Mouse (Mus musculus) embryonic stem cell, embryonic (primary cell): Measurements from ENCODE around the gene Vmn2r21.
"Not testable (repeated sequence)": the region's sequence is repeated elsewhere in the genome, so short reads cannot be mapped to it uniquely, and the experiment has no call there.

Experiments used
- CTCF ChIA-PET, 4 experiments: fragments of 300-600 bp in 2 of 4; fragments of 350-600 bp in 2 of 4; sonication (Branson Sonifier 250); formaldehyde crosslinking; loops; one replicate each; lab custom pipeline; 2022; ENCODE audit warnings: inconsistent platforms in 2 of 4; lab: Charles Lee
- POLR2A ChIA-PET, 4 experiments: fragments of 300-600 bp in 2 of 4; fragments of 350-600 bp in 2 of 4; sonication (Branson Sonifier 250); formaldehyde crosslinking; loops; one replicate each; lab custom pipeline; 2022; ENCODE audit warnings: antibody characterized with exemption in 4 of 4, inconsistent platforms in 1 of 4; lab: Charles Lee

The Vmn2r21 gene

DNA sequence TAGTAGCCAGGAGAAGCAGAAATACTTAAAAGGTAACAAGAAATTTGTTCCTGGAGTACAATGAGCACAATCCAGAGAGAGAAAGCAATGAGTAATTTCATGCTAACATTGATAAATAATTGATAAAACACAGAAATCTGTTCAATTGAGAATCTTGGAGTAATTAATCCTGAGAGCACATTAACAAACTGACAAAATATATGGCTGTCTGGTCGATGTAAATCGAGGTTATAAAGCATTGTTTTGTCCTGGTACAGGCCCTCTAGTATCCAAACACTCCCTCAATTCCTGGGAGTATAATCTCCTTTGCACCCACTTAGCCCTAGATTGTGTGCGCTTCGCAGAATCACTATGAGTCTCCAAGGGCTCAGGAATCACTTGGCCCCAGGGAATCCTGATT is at the start of gene Vmn2r21:
Gene Vmn2r21 (minus strand): TSS at position 101 of the 400 bp plus-strand sequence.
- POLR2A ChIA-PET, CTCF ChIA-PET: not testable (repeated sequence)

DNA sequence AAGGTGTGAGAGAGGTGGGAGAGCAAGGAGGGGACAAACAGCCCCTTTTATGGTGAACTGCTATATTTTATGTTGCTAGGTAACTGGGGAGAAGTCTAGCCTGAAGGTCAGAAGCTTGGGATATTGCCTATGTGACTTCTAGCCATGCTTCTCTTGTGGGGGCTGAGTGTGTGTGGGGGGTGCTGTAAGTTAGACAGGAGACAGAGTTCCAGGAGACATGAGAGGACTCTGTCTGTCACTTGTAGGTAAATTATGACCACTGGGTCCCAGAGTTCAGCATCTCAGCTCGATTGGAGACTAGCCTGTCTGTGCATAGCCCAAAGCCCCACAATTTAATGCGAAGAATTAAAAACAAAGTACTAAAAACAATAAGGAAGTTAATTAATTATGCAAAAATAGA is 41.5 kb upstream of the Vmn2r21 start:
- CTCF ChIA-PET, POLR2A ChIA-PET: not testable (repeated sequence)

DNA sequence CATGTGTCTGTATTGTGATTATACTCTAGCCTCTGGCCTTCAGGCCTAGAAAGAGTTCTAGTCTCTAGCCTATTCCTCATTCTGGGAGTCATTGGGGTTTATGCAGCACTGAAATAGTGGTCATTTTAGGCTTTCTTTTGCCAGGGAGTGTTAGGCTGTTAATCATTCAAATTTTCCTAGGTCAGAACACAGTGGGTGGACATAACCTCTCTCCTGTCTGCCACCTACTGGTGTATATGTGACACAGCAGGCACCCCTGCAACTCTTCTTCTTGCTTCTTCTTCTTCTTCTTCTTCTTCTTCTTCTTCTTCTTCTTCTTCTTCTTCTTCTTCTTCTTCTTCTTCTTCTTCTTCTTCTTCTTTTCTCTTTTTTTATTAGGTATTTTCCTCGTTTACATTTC is 6.5 kb upstream of the Vmn2r21 start:
- POLR2A ChIA-PET, CTCF ChIA-PET: not testable (repeated sequence)

DNA sequence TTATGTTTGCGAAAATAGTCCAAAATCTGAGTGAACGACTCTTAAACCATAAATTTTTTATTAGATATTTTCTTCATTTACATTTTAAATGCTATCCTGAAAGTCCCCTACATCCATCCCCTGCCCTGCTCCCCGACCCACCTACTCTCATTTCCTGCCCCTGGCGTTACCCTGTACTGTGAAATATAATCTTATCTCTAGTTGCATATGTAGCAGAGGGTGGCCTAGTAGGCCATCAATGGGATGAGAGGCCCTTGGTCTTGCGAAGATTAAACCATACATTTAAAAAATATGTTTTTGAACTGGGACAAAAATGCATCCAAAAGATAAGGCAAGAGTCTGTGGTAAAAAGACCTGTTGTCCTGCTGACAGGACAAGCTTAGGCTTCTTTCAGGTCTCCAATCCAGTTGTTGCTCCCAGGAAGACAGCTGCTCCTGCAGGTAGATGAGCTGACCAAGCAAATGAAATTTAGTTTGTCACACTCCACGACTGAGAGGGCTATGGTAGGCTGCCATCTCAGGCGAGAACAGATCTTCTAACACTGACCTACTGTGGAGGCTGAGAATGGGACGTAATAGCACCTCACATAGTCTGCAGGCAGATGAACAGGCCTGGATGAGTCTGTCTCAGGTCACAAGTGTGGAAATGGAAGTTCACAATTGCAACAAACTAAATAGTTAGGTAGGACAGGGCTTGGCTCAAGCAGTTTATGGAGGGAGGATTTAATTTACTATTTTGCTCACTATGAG is 10.8 kb downstream of the Vmn2r21 start:
- CTCF ChIA-PET, POLR2A ChIA-PET: not testable (repeated sequence)

DNA sequence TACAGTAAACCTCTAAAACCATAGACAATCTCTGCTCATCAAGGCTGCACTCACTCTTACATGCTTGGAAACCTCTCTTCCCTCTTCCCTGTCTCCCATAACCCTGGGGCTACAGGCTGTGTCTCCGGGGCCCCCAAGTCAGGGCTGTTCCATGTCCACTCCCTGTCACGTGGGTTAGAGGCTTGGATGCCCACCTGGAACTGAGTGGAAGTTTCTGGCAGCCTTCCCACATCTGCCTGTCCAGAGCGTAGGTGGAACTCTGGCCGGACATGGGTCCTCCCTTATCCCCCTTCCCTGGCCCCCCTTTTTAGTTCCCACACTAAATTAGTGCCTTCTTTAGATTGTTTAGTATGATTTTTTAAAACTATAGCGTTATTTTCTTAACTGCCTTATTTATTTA is 60.2 kb downstream of the Vmn2r21 start:
- POLR2A ChIA-PET, CTCF ChIA-PET: not testable (repeated sequence)

DNA sequence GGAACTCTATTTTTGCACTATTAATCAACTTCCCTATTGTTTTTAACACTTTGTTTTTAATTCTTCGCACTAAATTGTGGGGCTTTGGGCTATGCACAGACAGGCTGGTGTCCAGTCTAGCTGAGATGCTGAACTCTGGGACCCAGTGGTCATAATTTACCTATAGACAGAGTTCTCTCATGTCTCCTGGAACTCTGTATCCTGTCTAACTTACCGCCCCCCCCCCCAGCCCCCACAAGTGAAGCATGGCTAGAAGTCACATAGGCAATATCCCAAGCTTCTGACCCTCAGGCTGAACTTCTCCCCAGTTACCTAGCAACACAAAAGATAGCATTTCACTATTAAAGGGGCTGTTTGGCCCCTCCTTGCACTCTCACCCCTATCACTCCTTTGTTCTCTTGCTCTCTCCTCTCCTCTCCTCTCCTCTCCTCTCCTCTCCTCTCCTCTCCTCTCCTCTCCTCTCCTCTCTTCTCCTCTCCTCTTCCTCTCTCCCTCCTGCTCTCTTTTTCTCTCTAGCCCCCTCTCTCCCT is 60.7 kb downstream of the Vmn2r21 start:
- POLR2A ChIA-PET, result not testable (repeated sequence)

DNA sequence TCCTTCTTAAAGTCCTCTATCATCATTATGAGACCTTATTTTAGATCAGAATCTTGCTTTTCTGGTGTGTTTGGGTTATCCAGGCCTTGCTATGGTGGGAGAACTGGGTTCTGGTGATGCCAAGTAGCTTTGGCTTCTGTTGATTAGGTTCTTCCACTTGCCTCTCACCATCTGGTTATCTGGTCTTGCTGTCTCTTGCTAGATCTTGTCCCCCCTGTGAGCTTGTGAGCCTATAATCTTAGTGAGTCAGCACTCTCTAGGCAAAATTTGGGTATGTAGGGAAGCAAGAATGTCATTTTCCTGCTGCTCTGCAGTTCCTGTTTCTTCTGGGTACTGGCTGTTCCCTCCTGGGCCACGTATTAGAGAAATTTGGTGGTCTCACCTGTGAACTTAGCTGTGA is 64.6 kb downstream of the Vmn2r21 start:
- CTCF ChIA-PET, POLR2A ChIA-PET: not testable (repeated sequence)

More for the DNA sequence above, 60.7 kb downstream of the Vmn2r21 start:
- CTCF ChIA-PET, result not testable (repeated sequence)
